Mouse (Mus musculus) spleen, adult 12 weeks (tissue): Measurements from ENCODE around the gene Ttk.

Source experiments
- DNase-seq: peaks from one replicate; pipeline ENCODE4 v3.0.0; 2022; ENCODE audit warnings: low spot score

The Ttk gene

DNA sequence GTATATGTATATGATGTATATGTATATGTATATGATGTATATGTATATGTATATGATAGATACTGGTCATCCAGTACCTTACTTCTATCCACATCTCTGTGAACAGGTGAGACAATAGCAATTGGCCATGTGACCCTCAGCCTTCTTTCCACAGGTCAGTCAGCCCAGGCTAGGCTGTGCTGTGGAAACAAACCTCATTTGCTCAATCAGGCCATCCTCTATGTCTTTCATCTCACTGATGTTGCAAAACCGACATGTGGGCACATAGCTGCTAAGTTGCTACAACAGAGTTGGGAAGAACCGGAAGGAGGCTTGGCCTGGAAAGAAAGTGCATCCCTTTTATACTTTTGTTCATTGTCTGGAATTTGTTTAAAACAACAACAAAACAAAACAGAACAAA lies 67.6 kb downstream of the Ttk start:
- no peak for DNase-seq

DNA sequence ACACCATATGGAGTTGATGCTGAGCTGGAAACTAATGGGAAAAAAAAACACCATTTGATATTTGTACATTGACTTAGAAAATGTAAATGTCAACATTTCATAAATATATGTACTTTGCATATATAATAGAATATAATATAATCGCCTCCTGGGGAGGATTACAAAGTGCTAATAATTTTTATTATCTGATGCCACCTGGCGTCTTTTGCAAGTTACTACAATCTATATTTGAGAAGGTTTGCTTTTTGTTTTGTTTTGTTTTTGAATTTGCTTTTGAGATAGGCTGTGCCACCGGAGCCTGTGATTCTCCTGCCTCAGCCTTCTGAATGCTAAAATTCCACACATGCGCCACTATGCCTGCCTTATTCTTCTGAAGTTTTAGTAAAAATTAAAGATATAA lies 71.3 kb downstream of the Ttk start:
- no peak for DNase-seq

DNA sequence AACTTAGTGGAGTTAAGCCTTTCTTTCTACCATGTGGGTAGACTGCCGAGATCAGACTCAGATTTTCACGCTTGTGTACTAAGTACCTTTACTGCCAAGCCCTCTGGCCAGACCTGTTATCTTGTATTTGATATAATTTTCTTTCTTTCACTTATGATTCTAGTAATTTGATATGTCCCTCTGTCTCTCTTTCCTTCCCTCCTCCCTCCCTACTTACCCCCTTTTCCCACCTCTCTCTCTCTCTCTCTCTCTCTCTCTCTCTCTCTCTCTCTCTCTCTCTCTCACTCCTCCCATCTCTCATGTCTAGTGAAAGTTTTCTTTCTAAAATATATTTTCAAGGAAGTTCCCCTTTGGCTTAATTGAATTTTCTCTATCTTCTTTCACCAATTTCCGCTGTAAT lies 72.5 kb downstream of the Ttk start:
- DNase-seq, result no peak

DNA sequence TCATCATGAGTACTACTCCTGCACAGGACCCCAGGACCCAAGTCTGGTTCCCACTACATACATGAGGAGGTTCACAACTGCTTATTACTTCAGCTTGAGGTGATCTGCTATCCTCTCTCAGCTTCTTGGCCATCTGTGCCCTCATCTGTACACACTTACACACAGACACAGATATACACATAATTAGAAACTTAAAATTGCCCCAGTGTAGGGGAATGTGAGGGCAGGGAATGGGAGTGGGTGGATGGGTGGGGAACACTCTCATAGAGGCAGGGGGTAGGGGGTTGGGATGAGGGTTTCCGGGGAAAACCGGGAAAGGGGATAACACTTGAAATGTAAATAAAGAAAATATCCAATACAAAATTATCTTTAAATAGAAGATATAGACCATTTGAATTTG lies 75.3 kb downstream of the Ttk start:
- no peak for DNase-seq

DNA sequence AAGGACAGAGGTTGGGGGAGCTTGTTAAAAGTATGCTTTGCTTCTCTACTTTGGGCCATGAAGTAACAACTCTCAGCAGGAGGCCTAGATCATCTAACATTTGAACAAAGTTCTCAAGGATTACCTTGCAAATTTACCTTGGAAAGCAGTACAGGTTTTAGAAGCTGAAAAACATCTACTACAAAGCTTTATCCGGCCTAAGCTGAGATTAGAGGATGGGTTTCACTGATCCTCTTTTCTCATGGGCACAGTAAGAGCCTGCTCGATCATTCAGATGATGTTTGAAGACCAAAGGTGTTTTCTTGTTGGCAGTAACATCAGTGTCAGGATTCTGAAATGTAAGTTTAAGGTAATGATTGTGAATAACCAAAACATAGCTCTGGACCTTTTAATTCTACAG lies 76.4 kb downstream of the Ttk start:
- DNase-seq, result no peak
